Mouse (Mus musculus): ENCODE measurements around the gene Phf19. TPM values are rescaled to one million over a fixed set of nuclear protein-coding genes. Genes with fewer than 3 reads are reported as not detected.

Phf19 gene
- polyA plus RNA-seq, 1 experiment = 1.4 TPM

DNA sequence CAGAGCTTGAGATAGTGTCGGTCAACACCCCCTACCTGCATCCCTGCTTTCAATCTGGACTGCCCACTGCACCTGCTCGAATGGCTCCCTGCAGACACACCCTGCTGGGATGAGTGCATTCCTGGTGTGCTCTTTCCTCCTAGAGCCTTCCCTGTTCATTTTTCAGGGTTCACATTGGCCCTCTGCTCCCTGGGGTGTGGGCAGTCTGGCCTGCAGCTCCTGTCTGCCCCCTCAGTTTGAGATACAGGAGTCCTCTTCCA is 927 bp upstream of the Phf19 start:
- H3K4me3 ChIP-seq (ENCODE audit: low read depth, low read length) = no peak overlapping the region
- H3K27me3 ChIP-seq (ENCODE audit: control insufficient read depth, insufficient read depth, low read length) = 0 out of 2 replicates have a peak, but pooled peaks cover 11% of the 10 kb centered on the region
- TF ChIP-seq POLR2A (IDR thresholded peaks at IDR 0.05; ENCODE audit: low read depth, low read length) = no peak
- TF ChIP-seq CTCF (IDR thresholded peaks at IDR 0.05; ENCODE audit: extremely low read depth, insufficient read length, insufficient replicate concordance, low read depth, low read length) = no peak
- no peak overlapping the region for H3K27ac ChIP-seq (ENCODE audit: insufficient read depth, low read depth, low read length)
- 9% methylated on average over 2 of the region's 2 CpGs for WGBS
- H3K36me3 ChIP-seq (ENCODE audit: control insufficient read depth, insufficient read depth, low read length) = no peaks in the 10 kb centered on the region
- H3K4me1 ChIP-seq (ENCODE audit: control insufficient read depth, insufficient read depth, insufficient read length, low read length) = peaks cover 4% of the 10 kb centered on the region; the same call in 1 of the 2 replicates

DNA sequence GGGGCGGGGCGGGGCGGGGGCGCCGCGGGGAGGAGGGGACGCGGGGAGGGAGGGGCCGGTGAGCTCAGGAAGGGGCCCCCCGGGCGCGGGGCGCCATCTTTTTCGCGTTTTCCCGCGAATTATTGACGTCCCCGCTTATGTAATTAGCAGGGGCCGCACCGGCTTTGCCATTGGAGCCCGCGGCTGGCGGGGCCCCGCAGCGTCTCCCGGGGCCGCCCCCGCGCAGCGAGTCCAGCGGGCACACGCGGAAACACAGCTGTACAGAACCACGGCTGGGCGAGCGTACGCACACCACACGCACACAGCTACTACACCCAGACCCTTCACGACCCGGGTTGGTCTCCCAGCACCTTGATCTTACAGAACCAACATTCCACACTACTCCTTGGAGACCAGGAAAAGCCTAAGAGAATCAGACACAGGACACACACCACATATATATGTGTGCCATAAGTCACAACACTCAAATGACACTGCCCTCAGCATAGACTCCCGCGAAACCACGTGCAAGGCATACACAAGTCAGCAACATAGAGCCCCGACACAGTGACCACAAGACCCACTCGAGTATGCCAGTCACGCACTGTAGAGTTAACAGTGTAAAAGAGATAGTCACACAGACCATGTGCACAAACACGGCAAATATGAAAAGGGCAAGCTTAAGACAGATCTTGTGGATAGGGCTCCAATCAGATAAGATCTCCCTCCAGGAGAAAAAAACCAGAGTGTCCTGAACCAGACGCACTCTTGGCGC is 420 bp upstream of the Phf19 start:
- Histone ChIP-seq H3K27ac (ENCODE audit: insufficient read depth, low read depth, low read length) (no peak overlapping the region), H3K27me3 (ENCODE audit: control insufficient read depth, insufficient read depth, low read length) (0 out of 2 replicates have a peak, but pooled peaks cover 11% of the 10 kb centered on the region), H3K36me3 (ENCODE audit: control insufficient read depth, insufficient read depth, low read length) (no peaks in the 10 kb centered on the region), H3K4me3 (ENCODE audit: low read depth, low read length) (peak overlapping the region; percentile 81), H3K4me1 (ENCODE audit: control insufficient read depth, insufficient read depth, insufficient read length, low read length) (peaks cover 4% of the 10 kb centered on the region; the same call in 1 of the 2 replicates)
- WGBS = 2% methylated on average over 45 of the region's 50 CpGs
- no peak for TF ChIP-seq POLR2A (IDR thresholded peaks at IDR 0.05; ENCODE audit: low read depth, low read length)
- no peak for TF ChIP-seq CTCF (IDR thresholded peaks at IDR 0.05; ENCODE audit: extremely low read depth, insufficient read length, insufficient replicate concordance, low read depth, low read length)

DNA sequence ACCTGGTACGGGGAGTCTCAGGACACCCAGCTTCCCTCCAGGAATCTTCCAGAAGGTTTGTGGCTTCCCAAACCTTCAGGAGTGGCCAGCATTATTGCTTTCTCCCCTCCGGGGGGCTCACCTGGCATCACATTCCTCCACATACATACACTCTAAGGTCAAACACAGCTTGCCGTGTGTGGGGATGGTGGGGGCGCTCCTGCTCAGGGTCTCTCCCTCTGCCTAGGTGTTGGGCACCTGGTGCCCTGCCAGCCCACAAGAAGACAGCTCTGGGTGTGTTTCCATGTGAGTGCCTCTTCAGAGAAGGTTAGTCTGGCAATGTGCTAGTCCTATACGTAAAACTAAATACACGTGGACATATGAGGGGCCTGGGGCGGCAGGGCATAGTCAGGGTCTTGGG is 1.2 kb downstream of the Phf19 start:
- Histone ChIP-seq H3K27ac (ENCODE audit: insufficient read depth, low read depth, low read length) (no peak overlapping the region), H3K4me1 (ENCODE audit: control insufficient read depth, insufficient read depth, insufficient read length, low read length) (peaks cover 4% of the 10 kb centered on the region; the same call in 1 of the 2 replicates), H3K36me3 (ENCODE audit: control insufficient read depth, insufficient read depth, low read length) (no peaks in the 10 kb centered on the region), H3K27me3 (ENCODE audit: control insufficient read depth, insufficient read depth, low read length) (0 out of 2 replicates have a peak, but pooled peaks cover 11% of the 10 kb centered on the region), H3K4me3 (ENCODE audit: low read depth, low read length) (peak overlapping the region; percentile 81; the same call in 1 of the 2 replicates)
- WGBS = 78% methylated on average over 7 of the region's 7 CpGs
- TF ChIP-seq POLR2A (IDR thresholded peaks at IDR 0.05; ENCODE audit: low read depth, low read length) (no peak), CTCF (IDR thresholded peaks at IDR 0.05; ENCODE audit: extremely low read depth, insufficient read length, insufficient replicate concordance, low read depth, low read length) (no peak)

DNA sequence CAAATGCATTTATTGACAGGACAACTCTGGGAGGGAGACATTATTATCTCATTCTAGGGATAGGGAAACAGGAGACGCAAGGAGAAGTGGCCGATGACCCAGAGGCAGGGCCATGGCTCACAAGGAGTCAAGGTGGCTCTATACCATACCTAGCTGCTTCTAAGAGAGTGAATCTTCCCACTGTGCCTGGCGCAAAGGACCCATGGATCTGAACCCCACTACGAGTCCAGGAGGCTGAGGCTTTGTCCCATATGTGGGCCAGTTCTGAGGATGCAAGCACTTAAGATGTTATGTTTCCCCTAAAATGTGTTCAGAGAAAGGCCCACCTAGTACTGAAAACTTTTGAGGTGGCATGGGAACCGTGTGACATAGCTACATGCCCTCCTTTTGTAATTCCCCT is 2.0 kb downstream of the Phf19 start:
- no peak overlapping the region for H3K4me3 ChIP-seq (ENCODE audit: low read depth, low read length)
- H3K27ac ChIP-seq (ENCODE audit: insufficient read depth, low read depth, low read length) = no peak overlapping the region
- H3K4me1 ChIP-seq (ENCODE audit: control insufficient read depth, insufficient read depth, insufficient read length, low read length) = peaks cover 4% of the 10 kb centered on the region; the same call in 1 of the 2 replicates
- no peak for TF ChIP-seq POLR2A (IDR thresholded peaks at IDR 0.05; ENCODE audit: low read depth, low read length)
- TF ChIP-seq CTCF (IDR thresholded peaks at IDR 0.05; ENCODE audit: extremely low read depth, insufficient read length, insufficient replicate concordance, low read depth, low read length) = no peak
- WGBS = 93% methylated on average over 5 of the region's 5 CpGs
- 0 out of 2 replicates have a peak, but pooled peaks cover 11% of the 10 kb centered on the region for H3K27me3 ChIP-seq (ENCODE audit: control insufficient read depth, insufficient read depth, low read length)
- H3K36me3 ChIP-seq (ENCODE audit: control insufficient read depth, insufficient read depth, low read length) = no peaks in the 10 kb centered on the region

DNA sequence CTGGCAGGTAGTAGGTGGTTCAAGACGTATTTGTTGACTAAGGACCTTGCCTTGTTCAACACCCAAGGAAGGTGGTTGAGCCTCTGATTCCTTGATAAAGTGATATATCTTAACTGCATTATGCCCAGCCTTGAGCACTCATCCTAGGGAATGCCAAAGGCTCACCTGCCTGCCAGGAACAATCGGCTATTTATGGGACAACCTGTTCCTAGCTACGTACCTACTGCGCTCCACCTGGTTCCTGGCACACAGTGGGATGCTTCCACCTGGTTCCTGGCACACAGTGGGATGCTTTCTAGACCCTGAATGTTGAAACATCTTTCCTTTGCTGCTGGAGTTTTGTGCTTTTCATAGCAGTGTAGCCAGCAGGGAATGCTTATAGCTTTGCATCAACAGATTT is 4.1 kb downstream of the Phf19 start:
- 95% methylated on average over 4 of the region's 4 CpGs for WGBS
- Histone ChIP-seq H3K4me1 (ENCODE audit: control insufficient read depth, insufficient read depth, insufficient read length, low read length) (peaks cover 5% of the 10 kb centered on the region), H3K4me3 (ENCODE audit: low read depth, low read length) (no peak overlapping the region), H3K27ac (ENCODE audit: insufficient read depth, low read depth, low read length) (no peak overlapping the region), H3K36me3 (ENCODE audit: control insufficient read depth, insufficient read depth, low read length) (no peaks in the 10 kb centered on the region), H3K27me3 (ENCODE audit: control insufficient read depth, insufficient read depth, low read length) (0 out of 2 replicates have a peak, but pooled peaks cover 11% of the 10 kb centered on the region)
- TF ChIP-seq CTCF (IDR thresholded peaks at IDR 0.05; ENCODE audit: extremely low read depth, insufficient read length, insufficient replicate concordance, low read depth, low read length) = no peak
- no peak for TF ChIP-seq POLR2A (IDR thresholded peaks at IDR 0.05; ENCODE audit: low read depth, low read length)

DNA sequence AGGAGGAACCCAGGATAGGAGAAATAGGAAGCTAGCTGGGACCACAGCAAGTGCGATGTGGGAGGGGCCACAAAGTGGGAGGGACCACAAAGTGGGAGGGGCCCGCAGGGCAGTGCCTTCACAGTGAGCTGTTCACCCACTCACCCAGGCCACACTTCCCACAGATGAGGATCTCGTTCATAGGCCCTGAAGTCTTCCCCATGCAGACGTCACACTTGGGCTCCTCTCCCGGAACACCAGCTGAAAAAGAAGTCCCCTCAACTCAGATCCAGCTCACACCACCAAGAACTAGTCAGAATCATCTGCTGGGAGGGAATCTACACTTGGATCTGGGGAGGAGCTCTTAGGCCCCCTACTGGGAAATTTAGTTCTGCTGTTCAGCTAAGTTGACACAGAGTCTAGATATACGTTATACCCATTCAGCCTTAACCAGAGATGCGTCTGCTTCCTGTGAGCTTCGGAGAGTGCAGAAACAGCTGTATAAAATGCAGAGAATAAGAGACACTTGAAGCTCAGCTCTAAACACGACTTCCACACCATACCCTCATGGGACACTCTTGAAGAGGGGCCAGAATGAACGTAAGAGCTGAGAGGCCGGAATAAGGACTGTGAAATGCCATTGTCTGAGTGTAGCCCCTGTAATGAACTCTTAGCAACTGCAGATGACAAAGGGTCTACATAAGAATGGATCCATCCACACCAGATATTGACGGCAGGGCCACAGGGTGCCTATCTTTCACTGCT is 6.8 kb downstream of the Phf19 start:
- Histone ChIP-seq H3K4me3 (ENCODE audit: low read depth, low read length) (no peak overlapping the region), H3K36me3 (ENCODE audit: control insufficient read depth, insufficient read depth, low read length) (no peaks in the 10 kb centered on the region), H3K27me3 (ENCODE audit: control insufficient read depth, insufficient read depth, low read length) (no peaks in the 10 kb centered on the region), H3K27ac (ENCODE audit: insufficient read depth, low read depth, low read length) (no peak overlapping the region), H3K4me1 (ENCODE audit: control insufficient read depth, insufficient read depth, insufficient read length, low read length) (peaks cover 10% of the 10 kb centered on the region)
- TF ChIP-seq CTCF (IDR thresholded peaks at IDR 0.05; ENCODE audit: extremely low read depth, insufficient read length, insufficient replicate concordance, low read depth, low read length) (no peak), POLR2A (IDR thresholded peaks at IDR 0.05; ENCODE audit: low read depth, low read length) (no peak)
- 66% methylated on average over 12 of the region's 12 CpGs for WGBS

DNA sequence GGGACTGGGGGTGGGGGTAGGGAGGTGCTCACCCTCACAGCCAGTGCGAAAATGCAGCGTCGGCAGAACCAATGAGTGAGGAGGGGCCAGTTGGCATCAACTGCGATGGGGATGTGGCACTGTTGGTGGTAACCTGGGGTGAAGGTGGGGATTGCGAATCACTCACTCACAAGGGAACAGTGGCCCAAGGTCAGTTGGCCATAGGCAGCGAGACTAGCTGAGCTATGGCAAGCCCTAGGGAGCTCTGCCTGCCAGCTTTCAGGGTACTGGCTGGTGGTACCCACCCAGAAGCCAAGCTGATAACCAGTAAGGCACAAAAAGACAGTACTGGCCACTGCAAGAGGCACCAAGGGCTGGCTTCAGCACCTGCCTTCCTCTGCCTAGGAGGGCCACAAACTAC is 7.4 kb downstream of the Phf19 start:
- Histone ChIP-seq H3K4me3 (ENCODE audit: low read depth, low read length) (no peak overlapping the region), H3K27ac (ENCODE audit: insufficient read depth, low read depth, low read length) (no peak overlapping the region), H3K27me3 (ENCODE audit: control insufficient read depth, insufficient read depth, low read length) (no peaks in the 10 kb centered on the region), H3K4me1 (ENCODE audit: control insufficient read depth, insufficient read depth, insufficient read length, low read length) (peaks cover 10% of the 10 kb centered on the region), H3K36me3 (ENCODE audit: control insufficient read depth, insufficient read depth, low read length) (no peaks in the 10 kb centered on the region)
- TF ChIP-seq CTCF (IDR thresholded peaks at IDR 0.05; ENCODE audit: extremely low read depth, insufficient read length, insufficient replicate concordance, low read depth, low read length) (no peak), POLR2A (IDR thresholded peaks at IDR 0.05; ENCODE audit: low read depth, low read length) (no peak)
- WGBS = 93% methylated on average over 6 of the region's 6 CpGs

Measured in small intestine, adult 2 months (tissue).